Mouse (Mus musculus): ENCODE measurements at regions not wholly inside any gene's neighbourhood (a gene's known extent, or its start where the extent isn't known, plus 50 kb on each side); places are given as distances from the start of the nearest gene placed in this dataset.
"Not testable (repeated sequence)": the region's sequence is repeated elsewhere in the genome, so short reads cannot be mapped to it uniquely, and the experiment has no call there.

- no peak for DNase-seq (ENCODE audit: low spot score in 2 of 2)
These were observed 71.1 kb upstream of the Ezr start for GRCm38 (mm10) chr17:6853641-6854040.

- DNase-seq (ENCODE audit: low spot score in 2 of 2) = no peak
These were observed 69.8 kb upstream of the Ezr start for GRCm38 (mm10) chr17:6852177-6852947.

- no peak for DNase-seq (ENCODE audit: low spot score in 2 of 2)
These were observed 67.9 kb upstream of the Ezr start for GRCm38 (mm10) chr17:6850513-6850912.

- not testable (repeated sequence) for DNase-seq (ENCODE audit: low spot score in 2 of 2)
These were observed 59.3 kb upstream of the Ezr start for GRCm38 (mm10) chr17:6841781-6842465.

GRCm38 (mm10) chr17:6835333-6835916 is 52.8 kb upstream of the Ezr start:
- peak; percentile 34 to 52 for DNase-seq (ENCODE audit: low spot score in 2 of 2)
